Comparison of ENCODE assay signal across 19 mouse cellular contexts in the genomic region with DNA sequence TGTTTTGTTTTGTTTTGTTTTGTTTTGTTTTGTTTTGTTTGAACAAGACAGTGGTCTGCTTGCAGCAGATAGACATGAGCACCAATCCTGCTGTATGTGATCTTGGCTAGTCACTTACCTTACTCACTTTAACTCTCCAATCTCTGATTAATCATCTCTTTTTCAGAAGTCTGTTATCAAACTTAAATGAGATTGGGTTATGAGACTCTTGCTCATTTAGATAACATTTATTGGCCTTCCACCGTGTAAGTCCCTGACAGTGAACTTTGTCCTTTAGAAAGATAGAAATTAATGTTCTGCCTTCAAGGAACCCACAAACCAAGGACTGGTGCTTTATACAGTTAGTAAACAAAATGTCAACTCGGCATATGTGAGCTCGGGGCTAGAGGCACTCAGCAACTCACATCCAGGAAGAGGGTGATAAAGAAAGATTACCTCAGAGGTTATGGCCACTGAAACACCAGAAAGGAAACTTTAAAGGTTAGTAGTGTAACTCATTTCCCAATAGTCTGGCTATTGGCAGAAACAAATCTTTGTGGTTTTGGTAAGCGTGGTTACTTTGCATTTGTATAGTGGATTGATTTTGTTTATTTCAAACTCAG. TPM values are rescaled to one million over a fixed set of nuclear protein-coding genes. Genes with fewer than 3 reads are reported as not detected.
DNase-seq lines count a peak whose midpoint lies in the region; ATAC-seq and TF ChIP-seq lines count a peak whose summit lies in the region.
"Had no signal": no experiment of that assay in that cellular context is flagged by ENCODE, and none has a peak within 500 bp of the region (broad histone marks: within the 10 kb centered on the region; RNA-seq: fewer than 3 reads in every experiment).

No protein-coding gene starts in this region.

- 28% methylated on average over 4 of the region's 4 CpGs for WGBS in stomach, embryonic 16.5 days
- 35% methylated on average over 4 of the region's 4 CpGs for WGBS in stomach, postnatal 0 days
- 14% methylated on average over 4 of the region's 4 CpGs for WGBS in intestine, postnatal 0 days

- no peak for DNase-seq in stomach, postnatal 0 days (ENCODE audit: low spot score)
- no peak for DNase-seq in B cell, adult 2 months
- no peak for DNase-seq in kidney, postnatal 10 days
- no peak for DNase-seq in heart, postnatal 14 days
- DNase-seq in ovary, postnatal 14 days (ENCODE audit: low spot score), result no peak
- DNase-seq: adrenal gland, postnatal 36 days; cerebellum, adult 9-11 months; gastrocnemius, postnatal 36 days; layer of hippocampus, postnatal 36 days; lung, embryonic 14.5 days; thymus, adult 2 months had no signal

- H3K4me1 ChIP-seq in stomach, embryonic 16.5 days (ENCODE audit: control insufficient read depth, insufficient read depth, low read length), result no peaks in the 10 kb centered on the region
- H3K4me1 ChIP-seq in stomach, postnatal 0 days (replicated peaks; ENCODE audit: control insufficient read depth, insufficient read depth), result no peaks in the 10 kb centered on the region
- H3K4me1 ChIP-seq in intestine, postnatal 0 days (replicated peaks; ENCODE audit: control insufficient read depth, insufficient read depth, low read length), result peaks cover 10% of the 10 kb centered on the region; the same call in 1 of the 2 replicates
- H3K4me1 ChIP-seq: embryonic facial prominence, embryonic 15.5 days; heart, embryonic 10.5 days; hindbrain, embryonic 15.5 days; neural tube, embryonic 13.5 days had no signal

- TF ChIP-seq EP300 in stomach, postnatal 0 days (optimal IDR thresholded peaks at IDR 0.05), result no peak

- no peak overlapping the region for H3K9ac ChIP-seq in stomach, embryonic 16.5 days (ENCODE audit: low read length)
- H3K9ac ChIP-seq in stomach, postnatal 0 days (ENCODE audit: low read length), result no peak overlapping the region
- H3K9ac ChIP-seq in intestine, postnatal 0 days (ENCODE audit: low read depth, low read length), result no peak overlapping the region
- H3K9ac ChIP-seq: embryonic facial prominence, embryonic 15.5 days; hindbrain, embryonic 15.5 days; lung, embryonic 14.5 days; neural tube, embryonic 13.5 days had no signal

- H3K27me3 ChIP-seq in stomach, embryonic 16.5 days (ENCODE audit: control insufficient read depth, insufficient read depth, low read length), result no peaks in the 10 kb centered on the region
- H3K27me3 ChIP-seq in stomach, postnatal 0 days (ENCODE audit: control insufficient read depth, insufficient read depth, low read length), result no peaks in the 10 kb centered on the region
- H3K27me3 ChIP-seq in intestine, postnatal 0 days (replicated peaks; ENCODE audit: control insufficient read depth, insufficient read depth, low read length), result no peaks in the 10 kb centered on the region
- H3K27me3 ChIP-seq: embryonic facial prominence, embryonic 15.5 days; hindbrain, embryonic 15.5 days; megakaryocyte, embryonic 14.5 days; neural tube, embryonic 13.5 days had no signal

- intact Hi-C loops in heart, postnatal 14 days (cut with DNase I), result no loop called here

- no peak overlapping the region for H3K4me3 ChIP-seq in stomach, embryonic 16.5 days (replicated peaks; ENCODE audit: low read length)
- no peak overlapping the region for H3K4me3 ChIP-seq in stomach, postnatal 0 days (ENCODE audit: low read depth, low read length)
- no peak overlapping the region for H3K4me3 ChIP-seq in intestine, postnatal 0 days (ENCODE audit: low read depth, low read length)
- H3K4me3 ChIP-seq: embryonic facial prominence, embryonic 15.5 days; heart, embryonic 10.5 days; hindbrain, embryonic 15.5 days; megakaryocyte, embryonic 14.5 days; neural tube, embryonic 13.5 days had no signal

- ATAC-seq in stomach, embryonic 16.5 days (ENCODE audit: insufficient read depth, low FRiP score), result peak; percentile 25; the same call in 1 of the 2 replicates
- ATAC-seq in stomach, postnatal 0 days (ENCODE audit: low FRiP score, low TSS enrichment), result no peak
- ATAC-seq in common myeloid progenitor, adult 5-6 weeks (replicated peaks; ENCODE audit: low read depth, poor library complexity, severe bottlenecking), result peak; percentile 55
- peak; percentile 87 for ATAC-seq in intestine, postnatal 0 days

- no peak overlapping the region for H3K27ac ChIP-seq in stomach, embryonic 16.5 days (ENCODE audit: low read length)
- H3K27ac ChIP-seq in stomach, postnatal 0 days (replicated peaks), result no peak overlapping the region
- peak overlapping the region; percentile 86 for H3K27ac ChIP-seq in intestine, postnatal 0 days (ENCODE audit: low read depth, low read length)
- H3K27ac ChIP-seq: embryonic facial prominence, embryonic 15.5 days; heart, embryonic 10.5 days; hindbrain, embryonic 15.5 days; neural tube, embryonic 13.5 days had no signal

- no peak for TF ChIP-seq CTCF in stomach, postnatal 0 days (IDR thresholded peaks at IDR 0.05; ENCODE audit: low read depth)
- TF ChIP-seq CTCF in intestine, postnatal 0 days (IDR thresholded peaks at IDR 0.05; ENCODE audit: low read depth), result no peak

- no peaks in the 10 kb centered on the region for H3K9me3 ChIP-seq in stomach, embryonic 16.5 days (replicated peaks; ENCODE audit: control insufficient read depth, low read length)
- no peaks in the 10 kb centered on the region for H3K9me3 ChIP-seq in stomach, postnatal 0 days (ENCODE audit: control insufficient read depth, low read length)
- no peaks in the 10 kb centered on the region for H3K9me3 ChIP-seq in intestine, postnatal 0 days (ENCODE audit: control insufficient read depth)
- H3K9me3 ChIP-seq: embryonic facial prominence, embryonic 15.5 days; heart, embryonic 10.5 days; hindbrain, embryonic 15.5 days; megakaryocyte, embryonic 14.5 days; neural tube, embryonic 13.5 days had no signal

- no peaks in the 10 kb centered on the region for H3K36me3 ChIP-seq in stomach, embryonic 16.5 days (ENCODE audit: control insufficient read depth, insufficient read depth, low read length)
- no peaks in the 10 kb centered on the region for H3K36me3 ChIP-seq in stomach, postnatal 0 days (ENCODE audit: control insufficient read depth, insufficient read depth, low read length)
- H3K36me3 ChIP-seq in intestine, postnatal 0 days (ENCODE audit: control insufficient read depth, insufficient read depth), result no peaks in the 10 kb centered on the region
- H3K36me3 ChIP-seq: embryonic facial prominence, embryonic 15.5 days; heart, embryonic 10.5 days; hindbrain, embryonic 15.5 days; neural tube, embryonic 13.5 days had no signal

- H3K4me2 ChIP-seq in stomach, embryonic 16.5 days (ENCODE audit: low read depth, low read length), result no peak overlapping the region
- no peak overlapping the region for H3K4me2 ChIP-seq in stomach, postnatal 0 days (replicated peaks; ENCODE audit: low read depth)
- no peak overlapping the region; the same call in 1 of the 2 replicates for H3K4me2 ChIP-seq in intestine, postnatal 0 days (replicated peaks; ENCODE audit: low read depth)
- H3K4me2 ChIP-seq: embryonic facial prominence, embryonic 15.5 days; hindbrain, embryonic 15.5 days; lung, embryonic 14.5 days; neural tube, embryonic 13.5 days had no signal

RNA-seq across cellular contexts. Expression of gene Vps54, which starts 16.4 kb away (rescaled TPM):
- 9.6 and 9.7 TPM in 2 replicates for polyA plus RNA-seq in stomach, embryonic 16.5 days (2015; fragmentation: Nextera tagmentation; extraction: Ambion mirVana)
- polyA plus RNA-seq in stomach, postnatal 0 days (2015; fragmentation: Nextera tagmentation; extraction: Ambion mirVana), result 6.7 and 8.2 TPM in 2 replicates
- total RNA-seq in common myeloid progenitor, adult 5-6 weeks (2017), result 45.4 and 60.2 TPM in 2 replicates
- 18.2 and 19.8 TPM in 2 replicates for polyA plus RNA-seq in intestine, postnatal 0 days (2015; fragmentation: Nextera tagmentation; extraction: Ambion mirVana)
- total RNA-seq in heart, postnatal 14 days (2021), result 10 to 100 TPM; 21.4 to 21.8 TPM
